Mouse (Mus musculus) G1E-ER4 (cell line): ENCODE results near the gene Pax2. TPM values are rescaled to one million over a fixed set of nuclear protein-coding genes. Genes with fewer than 3 reads are reported as not detected.

Experiments
- GATA1 ChIP-seq: IDR thresholded peaks from one replicate; pipeline ENCODE4 v1.8.0; 2012; ENCODE audit warnings: low read length, inconsistent platforms
- polyA plus RNA-seq: library from polyadenylated mRNA; stranded (reverse); fragments of >175 nt; gene quantifications from 2 replicates; pipeline ENCODE4 v1.2.3, GENCODE M21; 2012

Pax2 gene
- polyA plus RNA-seq, 1 experiment: not detected

DNA sequence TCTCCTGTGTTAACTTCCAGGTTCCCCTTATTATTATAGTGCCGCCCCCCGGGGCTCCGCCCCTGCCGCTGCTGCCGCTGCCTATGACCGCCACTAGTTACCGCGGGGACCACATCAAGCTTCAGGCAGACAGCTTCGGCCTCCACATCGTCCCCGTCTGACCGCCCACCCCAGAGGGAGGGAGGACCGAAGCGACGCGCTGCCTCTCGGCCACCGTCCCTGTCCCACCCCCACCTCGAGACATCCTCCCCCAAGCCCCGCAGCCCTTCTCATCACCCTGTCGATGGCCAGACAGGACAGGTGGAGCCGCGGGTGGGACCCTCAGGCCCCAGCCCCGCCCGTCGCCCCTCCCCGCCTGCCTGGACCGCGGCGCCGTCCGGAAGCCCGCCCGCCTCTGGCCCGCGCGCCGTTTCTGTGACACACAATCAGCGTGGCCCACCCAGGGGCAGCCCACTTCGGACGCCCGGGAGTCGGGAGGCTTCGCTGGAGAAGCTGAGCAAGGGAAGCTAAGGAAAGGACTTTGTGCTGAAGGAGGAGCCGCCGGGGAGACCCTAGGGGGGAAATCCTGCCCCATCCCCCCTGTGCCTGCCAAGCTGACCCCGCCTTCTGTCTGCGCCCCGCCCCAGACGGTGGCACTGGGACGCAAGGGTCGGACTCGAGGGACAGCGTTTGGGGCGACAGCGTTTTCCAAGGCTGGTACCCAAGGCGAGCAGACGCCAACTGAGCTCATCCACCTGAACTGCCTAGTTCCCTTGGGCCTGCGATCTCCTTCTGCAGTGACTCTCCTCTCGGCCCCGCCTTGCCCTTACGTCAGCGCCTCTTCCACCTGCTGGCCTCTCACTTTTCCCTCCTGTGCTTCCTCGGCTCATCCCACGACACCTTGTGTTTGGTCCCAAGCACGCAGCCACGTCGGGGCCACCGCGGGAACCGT lies 80.4 kb downstream of the Pax2 start:
- TF ChIP-seq GATA1: no peak

DNA sequence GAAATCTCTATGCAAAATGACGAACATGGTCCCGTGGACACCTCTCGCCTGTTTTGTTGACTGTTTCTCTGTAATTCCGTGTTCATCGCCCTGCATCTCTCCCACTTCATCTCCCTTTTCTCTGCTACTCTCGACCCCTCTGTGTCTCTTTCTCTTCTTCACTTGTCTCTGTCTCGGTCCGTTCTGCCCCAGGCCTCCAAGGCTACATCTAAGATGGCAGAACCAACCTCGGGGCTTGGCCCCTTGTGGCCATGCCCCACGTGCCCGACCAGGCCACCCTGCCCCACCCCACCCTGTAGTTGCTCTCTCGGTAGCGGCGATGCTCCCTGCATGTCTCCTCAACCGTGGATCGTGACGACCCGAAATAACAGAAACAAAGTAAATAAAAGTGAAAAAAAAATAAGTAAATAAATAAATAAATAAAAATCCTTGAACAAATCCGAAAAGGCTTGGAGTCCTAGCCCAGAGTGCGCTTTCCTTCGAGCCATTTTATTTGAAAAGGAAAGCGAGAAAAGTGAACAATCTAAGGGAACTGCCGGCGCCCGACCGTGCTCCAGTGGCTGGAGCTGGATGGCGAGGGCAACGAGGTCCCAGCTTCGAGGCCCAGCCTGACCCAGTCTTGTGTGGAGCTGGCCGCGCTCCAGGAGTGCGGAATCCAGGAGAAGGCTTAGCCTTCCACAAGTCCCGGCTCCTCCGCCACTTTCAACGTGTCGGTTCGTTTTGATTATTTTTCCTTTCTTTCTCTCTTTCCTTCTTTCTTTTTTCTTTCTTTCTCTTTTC lies 81.8 kb downstream of the Pax2 start:
- TF ChIP-seq GATA1: no peak

DNA sequence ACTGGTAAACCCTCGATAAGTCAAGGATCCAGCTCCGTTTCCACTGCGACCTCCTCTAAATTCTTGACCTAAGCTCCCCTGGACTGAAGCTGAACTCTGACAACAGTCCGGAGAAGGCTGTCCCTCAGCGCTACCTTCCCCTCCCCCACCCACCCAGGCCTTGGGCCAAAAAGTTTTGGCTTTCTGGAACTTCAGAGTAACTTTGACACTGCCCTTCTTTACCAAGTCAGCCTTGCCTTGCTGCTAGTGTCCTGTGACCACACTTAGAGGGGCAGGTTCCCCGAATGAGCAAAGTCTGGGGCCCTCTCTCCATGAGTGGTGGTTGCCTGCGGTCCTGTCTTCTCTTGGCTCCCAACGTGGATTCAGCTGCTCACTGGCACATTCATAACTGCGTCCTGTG lies 82.5 kb downstream of the Pax2 start:
- no peak for TF ChIP-seq GATA1

DNA sequence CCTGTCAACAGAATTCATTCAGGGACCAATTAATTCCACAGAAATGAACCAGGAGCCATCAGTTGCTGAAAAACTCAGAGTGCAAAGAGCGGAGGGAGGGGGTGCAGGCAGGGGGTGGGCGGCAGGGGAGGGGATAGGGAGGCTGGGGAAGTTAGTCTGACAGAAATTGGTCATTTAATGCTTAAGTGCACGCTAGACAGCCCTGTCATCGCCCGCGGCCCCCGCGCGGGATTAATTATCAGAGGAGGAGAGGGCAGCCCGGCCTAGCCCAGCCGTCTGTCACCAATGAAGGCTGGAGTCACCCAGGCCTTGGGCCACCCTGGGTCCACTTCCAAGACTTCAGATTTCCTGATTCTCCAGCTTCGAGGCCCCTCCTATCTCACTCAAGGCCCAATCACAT lies 93.6 kb downstream of the Pax2 start:
- TF ChIP-seq GATA1: no peak

DNA sequence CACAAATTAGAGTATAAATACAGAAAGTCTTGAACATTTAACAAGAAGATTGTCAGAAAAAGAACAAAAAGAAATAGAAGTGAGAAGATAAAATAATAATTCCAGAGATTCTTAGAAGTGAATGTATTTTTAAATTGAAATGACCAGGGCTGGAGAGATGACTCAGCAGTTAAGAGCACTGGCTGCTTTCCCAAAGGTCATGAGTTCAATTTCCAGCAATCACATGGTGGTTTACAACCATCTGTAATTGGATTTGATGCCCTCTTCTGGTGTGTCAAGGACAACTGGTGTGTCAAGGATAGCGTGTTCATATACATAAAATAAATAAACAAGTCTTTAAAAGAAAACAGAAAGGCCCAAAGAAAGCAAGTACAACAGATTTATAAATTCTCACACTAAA lies 102.8 kb downstream of the Pax2 start:
- TF ChIP-seq GATA1: no peak

DNA sequence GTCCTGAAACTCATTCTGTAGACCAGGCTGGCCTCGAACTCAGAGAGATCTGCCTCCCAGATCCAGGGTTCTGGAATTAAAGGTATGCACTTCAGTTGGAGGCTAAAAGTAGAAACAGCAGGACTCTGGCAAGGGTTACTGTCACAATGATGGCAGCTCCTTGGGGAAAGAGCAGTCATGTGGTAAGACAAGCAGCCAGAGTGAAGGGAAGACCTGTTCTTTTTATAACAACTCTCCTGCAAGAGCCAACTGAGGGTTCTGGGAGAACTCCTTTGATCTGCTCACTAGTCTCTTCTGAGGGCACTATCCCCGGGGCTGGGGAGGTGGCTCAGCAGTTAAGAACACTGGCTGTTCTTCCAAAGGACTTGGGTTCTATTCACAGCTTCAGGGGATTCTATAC lies 112.9 kb downstream of the Pax2 start:
- TF ChIP-seq GATA1: no peak

DNA sequence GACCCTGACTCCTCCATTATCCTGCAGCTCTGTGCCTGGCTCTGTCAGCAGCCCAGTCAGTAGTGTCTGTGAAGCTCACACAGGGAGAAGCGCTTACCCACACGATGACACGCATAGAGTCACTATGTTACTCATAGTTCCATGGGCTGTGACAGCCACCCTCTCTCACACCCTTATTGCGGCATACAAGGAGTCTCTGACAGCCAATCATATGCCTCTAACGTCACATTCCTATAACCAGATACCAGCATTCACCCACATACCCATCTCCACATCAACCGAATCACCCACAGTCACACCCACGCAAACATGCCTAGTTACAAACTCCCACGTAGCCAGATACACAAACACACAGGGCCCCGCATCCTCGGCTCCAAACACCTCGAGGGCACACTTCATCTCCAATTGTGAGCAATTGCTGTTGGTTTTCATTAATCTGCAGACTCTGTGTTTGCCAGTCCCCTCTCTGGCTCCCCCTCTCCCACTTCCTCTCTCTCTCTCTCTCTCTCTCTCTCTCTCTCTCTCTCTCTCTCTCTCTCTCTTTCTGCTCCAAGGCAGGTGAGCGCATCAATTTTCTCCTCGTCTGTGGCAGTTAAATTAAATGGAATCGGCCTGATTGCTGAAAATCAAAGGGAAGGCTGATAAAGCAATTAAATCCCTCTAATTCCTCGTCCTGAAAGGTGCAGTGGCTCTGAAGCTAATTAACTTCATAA lies 118.5 kb downstream of the Pax2 start:
- TF ChIP-seq GATA1: no peak

DNA sequence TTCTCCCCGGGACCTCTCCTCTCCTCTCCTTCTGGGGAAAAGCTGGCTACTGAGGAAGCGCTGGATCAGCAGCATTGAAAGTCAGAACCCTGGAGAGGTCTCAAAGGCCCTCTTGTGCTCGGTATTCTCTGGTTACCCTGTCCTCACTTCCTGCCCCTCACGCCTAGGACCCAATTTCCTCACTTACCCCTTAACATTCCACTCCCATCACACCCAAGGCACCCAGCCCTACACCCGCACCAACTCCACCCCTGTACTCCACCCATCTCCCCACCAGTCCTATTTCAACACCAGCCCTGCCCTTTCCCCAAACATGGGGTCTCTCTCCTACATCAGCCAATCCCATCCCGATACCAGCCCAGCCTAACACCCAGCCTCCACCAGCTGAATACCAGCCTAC lies 119.1 kb downstream of the Pax2 start:
- no peak for TF ChIP-seq GATA1

DNA sequence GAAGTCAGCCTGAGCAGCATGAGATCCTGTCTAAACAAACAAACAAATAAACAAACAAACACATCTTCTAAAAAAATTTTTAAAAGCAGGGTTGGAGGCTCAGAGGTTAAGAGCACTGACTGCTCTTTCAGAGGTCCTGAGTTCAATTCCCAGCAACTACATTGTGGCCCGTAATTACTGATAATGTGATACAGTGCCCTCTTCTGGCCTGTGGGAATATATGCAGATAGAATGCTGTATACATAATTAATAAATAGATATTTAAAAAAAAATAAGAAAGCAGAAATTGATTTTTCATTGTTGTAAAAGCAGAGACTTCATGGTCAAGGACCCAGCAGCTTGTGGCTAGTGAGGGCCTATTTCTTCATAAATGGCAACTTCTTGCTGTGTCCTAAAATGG lies 119.9 kb downstream of the Pax2 start:
- no peak for TF ChIP-seq GATA1

DNA sequence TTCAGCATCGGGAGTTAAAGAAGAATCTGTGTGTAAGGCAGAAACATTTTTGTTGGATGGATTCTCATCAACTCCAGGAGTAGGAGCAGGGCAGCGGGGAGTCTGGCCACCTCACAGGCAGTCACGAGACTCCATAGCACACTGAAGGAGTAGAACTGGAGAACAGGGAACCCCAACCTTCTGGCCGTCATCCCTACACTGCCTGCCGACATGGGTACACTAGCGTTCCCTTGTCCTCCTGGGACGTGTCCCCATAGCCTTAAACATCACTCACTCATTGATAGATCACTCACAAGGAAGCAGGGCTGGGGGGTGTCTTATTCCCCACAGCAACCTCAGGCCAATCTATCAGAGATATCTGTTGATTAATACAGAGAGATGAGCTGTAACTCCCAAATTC lies 120.7 kb downstream of the Pax2 start:
- no peak for TF ChIP-seq GATA1

DNA sequence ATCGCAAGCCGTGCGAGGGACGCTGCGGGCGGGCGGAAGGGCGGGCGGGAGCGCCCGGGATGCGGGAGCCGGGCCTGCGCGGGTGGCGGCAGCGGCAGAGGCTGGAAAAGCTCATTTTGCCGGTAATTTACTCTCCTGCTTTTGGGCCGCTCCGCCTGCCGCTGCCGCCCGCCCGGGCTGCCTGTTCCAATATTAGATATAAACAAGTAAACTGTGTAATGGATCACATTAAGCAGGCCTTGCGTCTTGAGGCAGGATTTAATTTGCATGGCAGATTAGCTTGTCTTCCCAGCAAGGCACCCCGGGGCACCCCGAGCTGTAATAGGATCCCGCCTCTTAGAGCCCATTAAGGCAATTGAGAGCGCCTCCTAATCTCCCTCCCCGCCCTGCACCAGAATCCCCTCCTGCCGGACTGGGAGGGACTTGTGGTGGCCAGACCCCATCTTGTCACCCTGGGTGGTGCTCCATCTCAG lies 126.7 kb downstream of the Pax2 start:
- TF ChIP-seq GATA1: no peak

DNA sequence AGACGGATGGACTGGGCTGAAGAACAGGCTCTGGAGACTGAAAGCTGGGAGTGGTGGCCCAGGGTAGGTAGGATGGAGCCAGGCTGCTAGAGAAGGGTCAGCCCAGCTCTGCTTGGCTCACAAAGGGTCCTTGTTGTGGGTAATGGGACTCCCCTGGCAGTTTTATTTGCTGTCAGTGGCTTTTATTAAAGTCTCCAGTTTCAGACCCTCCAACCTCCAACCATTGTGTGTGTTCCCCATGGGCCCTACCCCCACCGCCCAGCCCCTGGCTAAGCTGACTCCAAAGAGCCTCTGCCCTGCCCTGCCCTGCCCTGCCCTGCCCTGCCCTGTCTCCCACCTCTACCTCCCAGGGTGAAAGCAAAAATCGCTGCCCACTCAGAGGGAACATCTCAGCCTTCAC lies 128.5 kb downstream of the Pax2 start:
- no peak for TF ChIP-seq GATA1

DNA sequence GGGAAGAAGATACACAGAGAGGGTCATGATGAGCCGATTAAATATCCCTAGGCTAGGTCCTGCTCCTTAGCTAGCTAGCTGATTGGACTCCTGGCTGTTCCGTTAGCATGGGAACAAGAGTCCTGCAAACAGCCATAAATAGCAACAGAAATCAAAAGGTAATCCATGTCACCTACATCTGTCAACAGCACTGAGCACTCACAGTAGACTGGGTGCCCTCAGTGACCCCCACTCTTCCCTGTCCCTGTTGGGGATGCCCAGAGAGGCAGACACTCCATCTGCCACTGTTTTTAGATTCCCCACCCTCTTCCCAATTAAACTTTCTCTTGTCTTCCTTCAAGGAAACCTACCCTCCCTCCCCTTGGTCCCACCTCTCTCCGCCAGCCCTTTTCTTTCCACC lies 130.6 kb downstream of the Pax2 start:
- no peak for TF ChIP-seq GATA1

Other genes with a start within 250 kb of the Pax2 start
- gene Sec31b, start 210.2 kb upstream of the Pax2 start, polyA plus RNA-seq: 0.25 and 0.31 TPM in 2 replicates
- not detected in 2 replicates for gene Gm20538, start 203.2 kb upstream of the Pax2 start, polyA plus RNA-seq
- 300 and 390 TPM in 2 replicates for gene Ndufb8, start 200.6 kb upstream of the Pax2 start, polyA plus RNA-seq
- 16.9 and 20.7 TPM in 2 replicates for gene Hif1an, start 193.2 kb upstream of the Pax2 start, polyA plus RNA-seq
- 57.1 and 78.6 TPM in 2 replicates for gene Slf2, start 175.1 kb downstream of the Pax2 start, polyA plus RNA-seq
- 0.03 and 0.04 TPM in 2 replicates for gene Sema4g, start 233.1 kb downstream of the Pax2 start, polyA plus RNA-seq
- gene Twnk, start 249.6 kb downstream of the Pax2 start, polyA plus RNA-seq: 16.5 and 20.8 TPM in 2 replicates